Mouse (Mus musculus): ENCODE data around the gene C1qtnf3. TPM values are rescaled to one million over a fixed set of nuclear protein-coding genes. Genes with fewer than 3 reads are reported as not detected.

C1qtnf3 gene
- polyA plus RNA-seq, 1 experiment from 2014 or later = 0.23 TPM

- no peak for DNase-seq (ENCODE audit: low spot score)
- Histone ChIP-seq H3K36me3 (ENCODE audit: control insufficient read depth, insufficient read depth, low read length) (no peaks in the 10 kb centered on the region), H3K27ac (ENCODE audit: low read depth, low read length) (no peak overlapping the region), H3K4me1 (ENCODE audit: control insufficient read depth, insufficient read depth, low read length) (no peaks in the 10 kb centered on the region), H3K9me3 (replicated peaks; ENCODE audit: control insufficient read depth, low read length) (no peaks in the 10 kb centered on the region), H3K4me3 (ENCODE audit: low read depth, low read length) (no peak overlapping the region), H3K9ac (ENCODE audit: low read length) (no peak overlapping the region), H3K4me2 (ENCODE audit: low read length) (no peak overlapping the region), H3K27me3 (replicated peaks; ENCODE audit: control insufficient read depth, insufficient read depth, low read length) (no peaks in the 10 kb centered on the region)
- no peak for ATAC-seq
- 92% methylated on average over 1 of the region's 1 CpGs for WGBS
These were observed 1.3 kb downstream of the C1qtnf3 start for GRCm38 (mm10) chr15:10953465-10953864.

DNA sequence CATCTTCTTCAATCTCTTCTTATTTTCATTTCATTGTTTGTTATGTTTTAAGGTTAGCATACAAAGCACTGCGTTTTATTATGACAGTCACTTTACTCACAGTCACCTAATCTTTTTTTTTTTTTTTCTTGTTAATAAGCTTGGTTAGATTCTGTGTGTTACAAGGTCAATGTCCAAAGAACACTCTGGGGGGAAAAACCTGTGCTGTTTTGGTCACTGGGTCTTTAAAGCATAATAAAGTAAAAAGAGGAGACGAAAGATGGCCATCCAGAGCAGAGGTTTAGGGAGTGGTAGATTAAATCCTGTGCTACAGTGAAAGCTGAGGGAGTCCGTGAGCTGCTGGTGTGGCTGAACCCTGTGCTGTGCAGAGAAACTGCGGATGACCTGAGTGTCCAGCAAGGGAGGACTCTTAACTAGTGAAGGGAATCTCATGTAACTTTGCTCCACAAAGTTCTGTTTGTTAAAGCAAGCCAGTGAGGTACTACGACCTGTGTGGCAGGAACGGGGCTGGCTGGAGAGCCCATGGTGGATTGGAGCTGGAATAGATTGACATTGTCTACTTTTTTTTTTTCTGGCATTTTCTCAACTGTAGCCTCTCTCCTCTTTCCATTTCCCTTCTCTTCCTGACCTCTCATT is 2.4 kb downstream of the C1qtnf3 start:
- Histone ChIP-seq H3K4me3 (ENCODE audit: low read depth, low read length) (no peak overlapping the region), H3K9me3 (replicated peaks; ENCODE audit: control insufficient read depth, low read length) (no peaks in the 10 kb centered on the region), H3K27ac (ENCODE audit: low read depth, low read length) (no peak overlapping the region), H3K36me3 (ENCODE audit: control insufficient read depth, insufficient read depth, low read length) (no peaks in the 10 kb centered on the region), H3K4me1 (ENCODE audit: control insufficient read depth, insufficient read depth, low read length) (no peaks in the 10 kb centered on the region), H3K27me3 (replicated peaks; ENCODE audit: control insufficient read depth, insufficient read depth, low read length) (no peaks in the 10 kb centered on the region), H3K9ac (ENCODE audit: low read length) (no peak overlapping the region), H3K4me2 (ENCODE audit: low read length) (no peak overlapping the region)
- DNase-seq (ENCODE audit: low spot score) = no peak
- ATAC-seq = no peak
- 87% methylated on average over 6 of the region's 6 CpGs for WGBS

GRCm38 (mm10) chr15:10955156-10955555 is 3.0 kb downstream of the C1qtnf3 start:
- DNase-seq (ENCODE audit: low spot score) (no peak), ATAC-seq (no peak)
- Histone ChIP-seq H3K27ac (ENCODE audit: low read depth, low read length) (no peak overlapping the region), H3K27me3 (replicated peaks; ENCODE audit: control insufficient read depth, insufficient read depth, low read length) (no peaks in the 10 kb centered on the region), H3K4me2 (ENCODE audit: low read length) (no peak overlapping the region), H3K4me3 (ENCODE audit: low read depth, low read length) (no peak overlapping the region), H3K9ac (ENCODE audit: low read length) (no peak overlapping the region), H3K9me3 (replicated peaks; ENCODE audit: control insufficient read depth, low read length) (no peaks in the 10 kb centered on the region), H3K36me3 (ENCODE audit: control insufficient read depth, insufficient read depth, low read length) (no peaks in the 10 kb centered on the region), H3K4me1 (ENCODE audit: control insufficient read depth, insufficient read depth, low read length) (no peaks in the 10 kb centered on the region)
- WGBS = 72% methylated on average over 5 of the region's 5 CpGs

DNA sequence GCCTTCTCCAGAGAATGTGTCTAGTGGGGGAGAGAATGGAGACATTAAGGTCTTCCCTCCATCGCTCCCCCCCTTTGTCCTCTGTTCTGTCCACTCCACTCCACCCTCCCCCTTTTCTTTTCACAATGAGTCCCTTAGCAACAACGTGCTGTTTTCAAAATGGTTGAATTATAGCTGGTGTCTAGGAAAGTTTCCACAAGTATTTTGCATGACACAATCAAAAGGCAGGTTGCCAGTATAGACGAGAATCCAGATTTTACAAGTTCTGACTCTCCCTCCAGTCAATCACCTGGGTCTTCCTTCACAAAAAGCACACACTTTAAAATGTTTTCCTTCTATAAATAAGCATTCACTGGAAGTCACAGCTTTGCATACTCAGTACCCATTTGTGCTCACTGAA is 4.6 kb downstream of the C1qtnf3 start:
- no peak overlapping the region for H3K9ac ChIP-seq (ENCODE audit: low read length)
- 59% methylated on average over 3 of the region's 3 CpGs for WGBS

DNA sequence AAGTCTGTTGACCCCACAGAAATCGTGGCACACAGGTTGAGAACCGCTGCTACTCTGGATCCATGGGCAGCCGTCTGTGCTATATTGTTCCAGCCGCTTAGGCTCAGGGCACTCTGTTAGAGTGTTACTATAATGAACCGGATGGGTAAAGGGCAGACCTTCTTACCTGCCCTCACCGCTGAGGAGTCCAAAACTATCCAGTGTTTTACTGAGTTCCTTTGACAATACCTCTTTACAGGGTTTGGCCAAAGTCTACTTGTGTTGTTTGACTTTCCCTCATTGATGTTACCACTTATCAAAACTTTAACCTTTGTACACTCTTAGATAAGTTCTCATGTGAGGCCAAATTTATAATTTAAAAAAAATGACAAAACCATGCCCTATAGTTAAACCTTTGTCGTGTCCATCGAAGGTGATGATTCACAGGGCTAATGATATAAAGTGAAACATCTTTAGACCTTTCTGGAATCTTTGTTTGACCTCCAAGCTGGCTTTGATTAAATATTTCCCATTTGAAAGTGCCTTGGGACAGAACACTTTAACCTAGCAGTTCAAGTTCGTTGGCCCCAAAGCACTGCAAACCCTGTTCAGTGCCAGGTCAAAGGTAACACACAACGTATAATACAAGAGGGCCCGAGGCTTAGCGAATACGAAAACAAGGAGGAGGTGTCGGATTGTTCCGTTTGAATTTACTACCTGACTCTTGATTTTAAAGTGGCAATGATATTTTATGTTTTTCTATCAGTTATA is 7.3 kb downstream of the C1qtnf3 start:
- Histone ChIP-seq H3K9me3 (replicated peaks; ENCODE audit: control insufficient read depth, low read length) (no peaks in the 10 kb centered on the region), H3K27ac (ENCODE audit: low read depth, low read length) (no peak overlapping the region), H3K36me3 (ENCODE audit: control insufficient read depth, insufficient read depth, low read length) (no peaks in the 10 kb centered on the region), H3K27me3 (replicated peaks; ENCODE audit: control insufficient read depth, insufficient read depth, low read length) (no peaks in the 10 kb centered on the region), H3K4me1 (ENCODE audit: control insufficient read depth, insufficient read depth, low read length) (no peaks in the 10 kb centered on the region), H3K4me3 (ENCODE audit: low read depth, low read length) (no peak overlapping the region), H3K4me2 (ENCODE audit: low read length) (no peak overlapping the region), H3K9ac (ENCODE audit: low read length) (no peak overlapping the region)
- DNase-seq (ENCODE audit: low spot score) = no peak
- WGBS = 91% methylated on average over 15 of the region's 15 CpGs
- ATAC-seq = no peak

More for the DNA sequence above, 4.6 kb downstream of the C1qtnf3 start:
- no peaks in the 10 kb centered on the region for H3K9me3 ChIP-seq (replicated peaks; ENCODE audit: control insufficient read depth, low read length)
- H3K36me3 ChIP-seq (ENCODE audit: control insufficient read depth, insufficient read depth, low read length) = no peaks in the 10 kb centered on the region
- DNase-seq (ENCODE audit: low spot score) (no peak), ATAC-seq (no peak)
- no peaks in the 10 kb centered on the region for H3K4me1 ChIP-seq (ENCODE audit: control insufficient read depth, insufficient read depth, low read length)
- no peak overlapping the region for H3K4me2 ChIP-seq (ENCODE audit: low read length)
- no peak overlapping the region for H3K4me3 ChIP-seq (ENCODE audit: low read depth, low read length)
- H3K27me3 ChIP-seq (replicated peaks; ENCODE audit: control insufficient read depth, insufficient read depth, low read length) = no peaks in the 10 kb centered on the region
- H3K27ac ChIP-seq (ENCODE audit: low read depth, low read length) = no peak overlapping the region

DNA sequence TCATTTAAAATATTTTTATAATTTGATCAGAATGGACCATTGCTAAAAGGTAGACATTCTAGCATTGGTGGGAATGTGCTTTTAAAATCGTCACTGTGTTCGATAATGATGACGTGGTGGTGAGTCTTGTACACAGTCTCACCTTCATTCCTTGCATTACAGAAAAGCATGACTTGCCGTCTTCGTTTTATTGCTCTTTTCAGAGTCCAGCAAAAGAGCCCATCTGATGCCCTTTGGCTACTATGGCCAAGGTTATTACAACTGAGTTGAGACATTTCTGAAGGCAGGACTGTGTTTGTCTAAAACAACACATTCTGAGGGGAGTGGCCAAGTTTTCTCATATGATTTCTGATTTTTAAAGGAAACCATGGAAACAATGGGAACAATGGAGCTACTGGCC is 8.1 kb downstream of the C1qtnf3 start:
- DNase-seq (ENCODE audit: low spot score) = no peak
- ATAC-seq = no peak
- WGBS = 94% methylated on average over 5 of the region's 5 CpGs
- Histone ChIP-seq H3K4me3 (ENCODE audit: low read depth, low read length) (no peak overlapping the region), H3K9ac (ENCODE audit: low read length) (no peak overlapping the region), H3K4me2 (ENCODE audit: low read length) (no peak overlapping the region), H3K9me3 (replicated peaks; ENCODE audit: control insufficient read depth, low read length) (no peaks in the 10 kb centered on the region), H3K27me3 (replicated peaks; ENCODE audit: control insufficient read depth, insufficient read depth, low read length) (no peaks in the 10 kb centered on the region), H3K27ac (ENCODE audit: low read depth, low read length) (no peak overlapping the region), H3K4me1 (ENCODE audit: control insufficient read depth, insufficient read depth, low read length) (no peaks in the 10 kb centered on the region), H3K36me3 (ENCODE audit: control insufficient read depth, insufficient read depth, low read length) (no peaks in the 10 kb centered on the region)

GRCm38 (mm10) chr15:10962601-10963000 is 10.5 kb downstream of the C1qtnf3 start:
- H3K4me3 ChIP-seq (ENCODE audit: low read depth, low read length) = no peak overlapping the region
- H3K27ac ChIP-seq (ENCODE audit: low read depth, low read length) = no peak overlapping the region
- no peaks in the 10 kb centered on the region for H3K36me3 ChIP-seq (ENCODE audit: control insufficient read depth, insufficient read depth, low read length)
- 90% methylated on average over 2 of the region's 2 CpGs for WGBS
- no peaks in the 10 kb centered on the region for H3K9me3 ChIP-seq (replicated peaks; ENCODE audit: control insufficient read depth, low read length)
- H3K9ac ChIP-seq (ENCODE audit: low read length) = no peak overlapping the region
- no peaks in the 10 kb centered on the region for H3K4me1 ChIP-seq (ENCODE audit: control insufficient read depth, insufficient read depth, low read length)
- no peak for ATAC-seq
- no peak for DNase-seq (ENCODE audit: low spot score)
- H3K27me3 ChIP-seq (replicated peaks; ENCODE audit: control insufficient read depth, insufficient read depth, low read length) = no peaks in the 10 kb centered on the region
- no peak overlapping the region for H3K4me2 ChIP-seq (ENCODE audit: low read length)

GRCm38 (mm10) chr15:10969439-10969838 is 17.3 kb downstream of the C1qtnf3 start:
- no peaks in the 10 kb centered on the region for H3K36me3 ChIP-seq (ENCODE audit: control insufficient read depth, insufficient read depth, low read length)
- H3K4me3 ChIP-seq (ENCODE audit: low read depth, low read length) = no peak overlapping the region
- no peak overlapping the region for H3K9ac ChIP-seq (ENCODE audit: low read length)
- no peak overlapping the region for H3K27ac ChIP-seq (ENCODE audit: low read depth, low read length)
- no peak overlapping the region for H3K4me2 ChIP-seq (ENCODE audit: low read length)
- ATAC-seq (no peak), DNase-seq (ENCODE audit: low spot score) (no peak)
- H3K27me3 ChIP-seq (replicated peaks; ENCODE audit: control insufficient read depth, insufficient read depth, low read length) = no peaks in the 10 kb centered on the region
- H3K9me3 ChIP-seq (replicated peaks; ENCODE audit: control insufficient read depth, low read length) = no peaks in the 10 kb centered on the region
- 80% methylated on average over 3 of the region's 3 CpGs for WGBS
- H3K4me1 ChIP-seq (ENCODE audit: control insufficient read depth, insufficient read depth, low read length) = no peaks in the 10 kb centered on the region

DNA sequence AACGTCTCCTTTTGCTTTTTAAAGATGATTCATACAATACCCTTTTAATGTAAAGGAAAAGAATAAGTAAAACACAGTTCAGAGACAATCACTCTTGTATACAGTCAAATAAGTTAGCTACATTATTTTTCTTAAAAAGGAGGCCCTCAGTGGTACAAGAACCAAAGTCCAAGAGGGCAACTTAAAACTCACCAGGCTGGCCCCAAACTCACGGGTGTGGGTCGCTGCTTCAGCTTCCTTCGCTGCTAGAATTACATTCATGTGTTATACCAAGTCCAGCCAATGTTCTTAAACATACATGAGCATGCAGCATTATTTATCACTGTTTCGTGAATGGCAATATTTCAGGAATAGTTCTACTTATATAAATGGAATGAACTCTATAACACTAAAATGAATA is 18.6 kb downstream of the C1qtnf3 start:
- no peak overlapping the region for H3K9ac ChIP-seq (ENCODE audit: low read length)
- no peak overlapping the region for H3K4me3 ChIP-seq (ENCODE audit: low read depth, low read length)
- H3K27me3 ChIP-seq (replicated peaks; ENCODE audit: control insufficient read depth, insufficient read depth, low read length) = no peaks in the 10 kb centered on the region
- no peak overlapping the region for H3K4me2 ChIP-seq (ENCODE audit: low read length)
- no peaks in the 10 kb centered on the region for H3K4me1 ChIP-seq (ENCODE audit: control insufficient read depth, insufficient read depth, low read length)
- no peaks in the 10 kb centered on the region for H3K9me3 ChIP-seq (replicated peaks; ENCODE audit: control insufficient read depth, low read length)
- DNase-seq (ENCODE audit: low spot score) (no peak), ATAC-seq (no peak)
- no peak overlapping the region for H3K27ac ChIP-seq (ENCODE audit: low read depth, low read length)
- WGBS = 90% methylated on average over 5 of the region's 5 CpGs
- H3K36me3 ChIP-seq (ENCODE audit: control insufficient read depth, insufficient read depth, low read length) = no peaks in the 10 kb centered on the region
